In the genomic region with DNA sequence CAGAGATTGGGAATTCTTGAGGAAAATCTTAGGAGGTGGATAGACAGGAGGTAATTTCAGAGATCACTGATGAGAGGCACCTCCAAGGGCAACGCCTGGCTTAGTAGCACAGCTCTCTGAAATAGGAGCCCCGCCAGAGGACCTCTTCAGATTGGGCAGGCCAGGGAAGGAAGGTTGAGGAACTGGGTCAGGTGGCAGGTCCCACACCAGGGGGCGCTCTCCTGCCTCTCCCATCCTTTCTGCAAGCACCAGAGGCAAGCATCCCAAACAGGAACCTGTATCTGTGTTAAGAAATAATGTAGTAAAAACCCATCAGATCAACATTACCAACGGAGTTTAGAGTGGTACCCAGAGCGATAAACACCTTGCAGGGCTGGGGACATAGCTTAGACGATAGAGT, we compare ENCODE assay signal across 9 mouse cellular contexts.
DNase-seq lines count a peak whose midpoint lies in the region; ATAC-seq and TF ChIP-seq lines count a peak whose summit lies in the region.
"Had no signal": no experiment of that assay in that cellular context is flagged by ENCODE, and none has a peak within 500 bp of the region (broad histone marks: within the 10 kb centered on the region; RNA-seq: fewer than 3 reads in every experiment).

No protein-coding gene starts in this region.

- H3K36me3 ChIP-seq in forebrain, postnatal 0 days (ENCODE audit: insufficient read depth), result no peaks in the 10 kb centered on the region
- H3K36me3 ChIP-seq in forebrain, embryonic 15.5 days, result no peaks in the 10 kb centered on the region
- no peaks in the 10 kb centered on the region for H3K36me3 ChIP-seq in liver, embryonic 12.5 days
- H3K36me3 ChIP-seq in limb, embryonic 11.5 days (ENCODE audit: control insufficient read depth, insufficient read depth, low read length), result no peaks in the 10 kb centered on the region

- H3K4me2 ChIP-seq in forebrain, postnatal 0 days (ENCODE audit: low read depth), result no peak overlapping the region
- H3K4me2 ChIP-seq in forebrain, embryonic 15.5 days (replicated peaks), result no peak overlapping the region
- no peak overlapping the region for H3K4me2 ChIP-seq in liver, embryonic 12.5 days
- no peak overlapping the region for H3K4me2 ChIP-seq in limb, embryonic 11.5 days (ENCODE audit: low read depth, severe bottlenecking)

- no peak overlapping the region for H3K9ac ChIP-seq in forebrain, postnatal 0 days
- no peak overlapping the region for H3K9ac ChIP-seq in forebrain, embryonic 15.5 days (replicated peaks)
- H3K9ac ChIP-seq in liver, embryonic 12.5 days, result no peak overlapping the region
- H3K9ac ChIP-seq in limb, embryonic 11.5 days (ENCODE audit: low read length), result no peak overlapping the region

- no peaks in the 10 kb centered on the region for H3K9me3 ChIP-seq in forebrain, postnatal 0 days (ENCODE audit: low read length)
- H3K9me3 ChIP-seq in forebrain, embryonic 15.5 days, result no peaks in the 10 kb centered on the region
- H3K9me3 ChIP-seq in liver, embryonic 12.5 days (replicated peaks), result 0 out of 2 replicates have a peak, but pooled peaks cover 9% of the 10 kb centered on the region
- no peaks in the 10 kb centered on the region for H3K9me3 ChIP-seq in limb, embryonic 11.5 days (ENCODE audit: control insufficient read depth, low read length)

- WGBS in forebrain, postnatal 0 days, result 50% methylated on average over 6 of the region's 6 CpGs
- WGBS in forebrain, embryonic 15.5 days, result 48% methylated on average over 6 of the region's 6 CpGs
- WGBS in liver, embryonic 12.5 days (ENCODE audit: insufficient replicate concordance), result 40% methylated on average over 6 of the region's 6 CpGs
- WGBS in limb, embryonic 11.5 days, result 40% methylated on average over 6 of the region's 6 CpGs

- no peaks in the 10 kb centered on the region for H3K4me1 ChIP-seq in forebrain, postnatal 0 days (ENCODE audit: insufficient read depth)
- H3K4me1 ChIP-seq in forebrain, embryonic 15.5 days, result no peaks in the 10 kb centered on the region
- no peaks in the 10 kb centered on the region for H3K4me1 ChIP-seq in liver, embryonic 12.5 days
- H3K4me1 ChIP-seq in limb, embryonic 11.5 days (ENCODE audit: control insufficient read depth, insufficient read depth, low read length), result no peaks in the 10 kb centered on the region

- H3K4me3 ChIP-seq in forebrain, postnatal 0 days (ENCODE audit: low read depth, low read length), result no peak overlapping the region
- H3K4me3 ChIP-seq in forebrain, embryonic 15.5 days, result no peak overlapping the region
- no peak overlapping the region for H3K4me3 ChIP-seq in liver, embryonic 12.5 days
- no peak overlapping the region for H3K4me3 ChIP-seq in limb, embryonic 11.5 days (ENCODE audit: low read depth, low read length)
- H3K4me3 ChIP-seq: myocyte had no signal

- no peak for ATAC-seq in forebrain, postnatal 0 days
- ATAC-seq in forebrain, embryonic 15.5 days (replicated peaks), result no peak
- ATAC-seq in liver, embryonic 12.5 days, result no peak
- ATAC-seq in limb, embryonic 11.5 days (ENCODE audit: insufficient number of reproducible peaks, low FRiP score, low TSS enrichment, low read depth), result no peak

- peak; percentile 41; the same call in 1 of the 2 replicates for TF ChIP-seq CTCF in forebrain, postnatal 0 days (IDR thresholded peaks at IDR 0.05; ENCODE audit: low read depth)

- no peaks in the 10 kb centered on the region for H3K27me3 ChIP-seq in forebrain, postnatal 0 days (ENCODE audit: insufficient read depth, low read length)
- H3K27me3 ChIP-seq in forebrain, embryonic 15.5 days, result no peaks in the 10 kb centered on the region
- H3K27me3 ChIP-seq in liver, embryonic 12.5 days (replicated peaks), result no peaks in the 10 kb centered on the region
- no peaks in the 10 kb centered on the region for H3K27me3 ChIP-seq in limb, embryonic 11.5 days (ENCODE audit: control insufficient read depth, insufficient read depth, low read length)

- no peak overlapping the region for H3K27ac ChIP-seq in forebrain, postnatal 0 days (ENCODE audit: low read depth, low read length)
- H3K27ac ChIP-seq in forebrain, embryonic 15.5 days (replicated peaks), result no peak overlapping the region
- H3K27ac ChIP-seq in liver, embryonic 12.5 days, result no peak overlapping the region
- no peak overlapping the region for H3K27ac ChIP-seq in limb, embryonic 11.5 days (replicated peaks; ENCODE audit: low read depth, low read length)

- no peak for DNase-seq in forebrain, postnatal 0 days
- peak; percentile 45 for DNase-seq in liver
- peak; percentile 30 for DNase-seq in NIH3T3 (ENCODE audit: low read depth)
- peak; percentile 32 for DNase-seq in cerebellum, adult 9-10 months
- DNase-seq in limb, embryonic 11.5 days (ENCODE audit: low spot score), result peak; percentile 66
- peak; percentile 60 for DNase-seq in thymus, postnatal 14 days
